Mouse (Mus musculus) CH12.LX (cell line): ENCODE measurements around the gene Cdh4. TPM values are rescaled to one million over a fixed set of nuclear protein-coding genes. Genes with fewer than 3 reads are reported as not detected.

Source experiments
- DNase-seq: peaks from one replicate; pipeline ENCODE4 v3.0.0-alpha.2; 2013; ENCODE audit errors: extremely low read depth
- H3K27ac ChIP-seq: 2 replicates; pipeline ENCODE4 v1.5.1; 2012; ENCODE audit warnings: low read depth, mild to moderate bottlenecking, control low read depth, moderate library complexity; ENCODE audit not compliant: insufficient read depth
- H3K27me3 ChIP-seq: replicated peaks from 2 replicates; pipeline ENCODE3; 2012; ENCODE audit warnings: inconsistent platforms
- H3K36me3 ChIP-seq, 2 experiments: replicated peaks in 1 of 2; 2 replicates each; pipeline versions ENCODE3 to v1.6.1; 2012; ENCODE audit warnings: inconsistent platforms in 1 of 2, low read length in 1 of 2, mild to moderate bottlenecking in 1 of 2, mixed read lengths in 1 of 2, moderate library complexity in 1 of 2; ENCODE audit not compliant: control insufficient read depth in 1 of 2, insufficient read depth in 1 of 2
- H3K4me1 ChIP-seq, 2 experiments: 2 replicates each; pipeline ENCODE4 v1.6.1; 2012; ENCODE audit warnings: inconsistent platforms in 1 of 2, moderate library complexity in 1 of 2; ENCODE audit not compliant: insufficient read depth in 2 of 2, control insufficient read depth in 1 of 2
- H3K4me2 ChIP-seq: 2 replicates; pipeline ENCODE4 v1.6.1; 2012; ENCODE audit warnings: low read depth, mild to moderate bottlenecking, control low read depth; ENCODE audit not compliant: poor library complexity, insufficient read depth, severe bottlenecking
- H3K4me3 ChIP-seq, 3 experiments: fragments of 150-350 bp in 1 of 3; sonication (generic) in 1 of 3; replicated peaks in 1 of 3; 2 replicates each; pipeline versions ENCODE3 to v1.5.1; 2011 to 2012; ENCODE audit warnings: low read depth in 2 of 3, low read length in 2 of 3, mild to moderate bottlenecking in 2 of 3, moderate library complexity in 2 of 3, control low read depth in 1 of 3, improper control_type of control experiment in 1 of 3, inconsistent platforms in 1 of 3, mixed read lengths in 1 of 3; ENCODE audit not compliant: poor library complexity in 1 of 3
- H3K79me2 ChIP-seq: replicated peaks from 2 replicates; pipeline ENCODE4 v1.6.1; 2012; ENCODE audit warnings: mild to moderate bottlenecking, moderate library complexity; ENCODE audit not compliant: control insufficient read depth, poor library complexity, insufficient read depth, severe bottlenecking; ENCODE audit errors: extremely low read depth
- H3K9ac ChIP-seq: 2 replicates; pipeline ENCODE4 v1.6.1; 2012; ENCODE audit warnings: low read depth, mild to moderate bottlenecking, control low read depth, moderate library complexity; ENCODE audit not compliant: insufficient read depth
- H3K9me3 ChIP-seq: replicated peaks from 2 replicates; pipeline ENCODE3; 2012; ENCODE audit warnings: low read length, inconsistent platforms, mixed read lengths
- BHLHE40 ChIP-seq: IDR thresholded peaks from 2 replicates; pipeline ENCODE4 v1.6.1; 2011; ENCODE audit warnings: mild to moderate bottlenecking, low read depth, low read length, improper control_type of control experiment
- CHD1 ChIP-seq: IDR thresholded peaks from 2 replicates; pipeline ENCODE4 v1.6.1; 2012; ENCODE audit warnings: low read depth, low read length, improper control_type of control experiment, inconsistent platforms
- E2F4 ChIP-seq: IDR thresholded peaks from 2 replicates; pipeline ENCODE4 v1.6.1; 2011; ENCODE audit warnings: low read depth, low read length, improper control_type of control experiment; ENCODE audit not compliant: insufficient replicate concordance
- ELF1 ChIP-seq: IDR thresholded peaks from 2 replicates; pipeline ENCODE4 v1.6.1; 2014; ENCODE audit warnings: low read depth, mild to moderate bottlenecking, inconsistent platforms, low read length, improper control_type of control experiment
- HCFC1 ChIP-seq: IDR thresholded peaks from 2 replicates; pipeline ENCODE4 v1.6.1; 2012; ENCODE audit warnings: low read depth, mild to moderate bottlenecking, inconsistent platforms, low read length, improper control_type of control experiment
- JUN ChIP-seq: IDR thresholded peaks from 2 replicates; pipeline ENCODE4 v1.6.1; 2011; ENCODE audit warnings: low read depth, mild to moderate bottlenecking, low read length, improper control_type of control experiment, moderate library complexity; ENCODE audit not compliant: insufficient read depth
- KAT2A ChIP-seq: IDR thresholded peaks from 2 replicates; pipeline ENCODE4 v1.6.1; 2012; ENCODE audit warnings: low read length, improper control_type of control experiment, inconsistent platforms; ENCODE audit not compliant: insufficient replicate concordance
- MAZ ChIP-seq: IDR thresholded peaks from 2 replicates; pipeline ENCODE4 v1.6.1; 2012; ENCODE audit warnings: low read depth, mild to moderate bottlenecking, inconsistent platforms, low read length, improper control_type of control experiment, moderate library complexity
- MYC ChIP-seq: IDR thresholded peaks from 2 replicates; pipeline ENCODE4 v1.6.1; 2011; ENCODE audit warnings: low read depth, mild to moderate bottlenecking, improper control_type of control experiment, low read length
- NRF1 ChIP-seq: IDR thresholded peaks from 2 replicates; pipeline ENCODE4 v1.6.1; 2014; ENCODE audit warnings: low read depth, mild to moderate bottlenecking, inconsistent platforms, low read length, improper control_type of control experiment, moderate library complexity
- PAX5 ChIP-seq: IDR thresholded peaks from 2 replicates; pipeline ENCODE4 v1.6.1; 2012; ENCODE audit warnings: low read length, inconsistent platforms, mixed read lengths
- RAD21 ChIP-seq: IDR thresholded peaks from 2 replicates; pipeline ENCODE4 v1.6.1; 2011; ENCODE audit warnings: low read depth, mild to moderate bottlenecking, low read length, improper control_type of control experiment, moderate library complexity
- RCOR1 ChIP-seq: conservative IDR thresholded peaks from 2 replicates; pipeline ENCODE4 v1.6.1; 2012; ENCODE audit warnings: low read depth, mild to moderate bottlenecking, inconsistent platforms, low read length, improper control_type of control experiment
- TBP ChIP-seq: conservative IDR thresholded peaks from 2 replicates; pipeline ENCODE4 v1.6.1; 2011; ENCODE audit warnings: low read depth, low read length, improper control_type of control experiment
- TCF12 ChIP-seq: IDR thresholded peaks from 2 replicates; pipeline ENCODE4 v1.6.1; 2014; ENCODE audit warnings: low read depth, mild to moderate bottlenecking, inconsistent platforms, low read length, improper control_type of control experiment
- UBTF ChIP-seq: IDR thresholded peaks from 2 replicates; pipeline ENCODE4 v1.6.1; 2012; ENCODE audit warnings: low read depth, mild to moderate bottlenecking, inconsistent platforms, low read length, improper control_type of control experiment, moderate library complexity
- USF1 ChIP-seq: IDR thresholded peaks from 2 replicates; pipeline ENCODE4 v1.6.1; 2014; ENCODE audit warnings: low read depth, mild to moderate bottlenecking, inconsistent platforms, low read length, improper control_type of control experiment
- ZKSCAN1 ChIP-seq: IDR thresholded peaks from 2 replicates; pipeline ENCODE4 v1.6.1; 2012; ENCODE audit warnings: low read depth, inconsistent platforms, low read length, improper control_type of control experiment, borderline replicate concordance
- ZMIZ1 ChIP-seq: IDR thresholded peaks from 2 replicates; pipeline ENCODE4 v1.6.1; 2012; ENCODE audit warnings: low read depth, mild to moderate bottlenecking, inconsistent platforms, low read length, improper control_type of control experiment
- ZNF384 ChIP-seq: IDR thresholded peaks from 2 replicates; pipeline ENCODE4 v1.6.1; 2012; ENCODE audit warnings: low read depth, low read length, improper control_type of control experiment, inconsistent platforms
- dilution Hi-C: fragments of 300-500 bp; cut with MboI; formaldehyde crosslinking; loops from 2 replicates; pipeline ENCODE4 v1.14.3; 2020; ENCODE audit warnings: low sequenced_read_pairs; ENCODE audit not compliant: extremely low pct_unique_long_range_greater_than_20kb, extremely low pct_ligation_motif_present
- in situ Hi-C: fragments of 300-500 bp; cut with MboI; formaldehyde crosslinking; loops from 3 replicates; pipeline ENCODE4 v1.14.3; 2019; ENCODE audit warnings: low sequenced_read_pairs, low pct_ligation_motif_present, low pct_unique_long_range_greater_than_20kb, mixed read lengths
- polyA plus RNA-seq: library from polyadenylated mRNA; unstranded; fragments of >175 nt; gene quantifications from 2 replicates; pipeline ENCODE4 v1.2.1, GENCODE M21; 2012; ENCODE audit warnings: low read depth; ENCODE audit not compliant: insufficient read length
- total RNA-seq, 2 experiments: library from RNA; depleted of rRNA; stranded (reverse); fragments of 300-350 nt in 1 of 2; fragments of >200 nt in 1 of 2; gene quantifications; 2 replicates each; pipeline ENCODE4 v1.2.3; 2012 to 2014

Cdh4 gene
- total and polyA plus RNA-seq, 3 experiments: not detected

DNA sequence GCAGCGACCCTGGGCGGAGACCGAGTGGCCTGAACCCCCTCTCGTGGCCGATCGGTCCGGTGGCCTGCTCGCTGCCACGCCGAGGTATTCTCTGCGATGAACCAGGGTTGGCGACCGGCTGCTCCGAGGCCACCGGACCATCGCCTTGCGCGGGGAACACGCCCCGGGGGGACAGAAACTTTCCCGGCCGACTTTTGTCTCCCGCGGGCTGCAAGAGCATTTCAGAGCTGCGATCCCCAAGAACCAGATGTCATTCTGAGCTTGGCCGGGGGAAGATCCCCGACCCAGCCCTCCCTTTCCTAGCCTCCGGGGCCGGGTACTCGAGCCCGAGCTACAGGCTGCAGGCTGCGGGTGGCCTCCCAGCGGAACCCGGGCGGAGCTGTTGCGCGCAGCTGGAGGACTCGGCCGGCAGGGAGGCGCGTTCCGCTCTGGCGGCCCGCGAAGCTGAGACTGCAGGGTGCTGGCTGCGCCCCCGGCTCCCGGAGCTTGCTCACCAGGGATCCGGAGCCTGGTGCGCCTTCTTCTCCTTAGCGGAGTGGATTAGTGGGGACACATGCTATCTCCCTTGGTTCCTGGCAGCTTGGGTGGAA, 1.1 kb downstream of the Cdh4 start:
- H3K9ac ChIP-seq: no peak overlapping the region
- no peaks in the 10 kb centered on the region for H3K27me3 ChIP-seq
- H3K4me1 ChIP-seq: no peaks in the 10 kb centered on the region
- no peak for DNase-seq
- H3K36me3 ChIP-seq: no peaks in the 10 kb centered on the region
- in situ Hi-C loops (no loop called here), dilution Hi-C loops (no loop called here)
- H3K9me3 ChIP-seq: peaks cover 88% of the 10 kb centered on the region
- H3K4me2 ChIP-seq: no peak overlapping the region
- H3K27ac ChIP-seq: no peak overlapping the region
- no peak overlapping the region for H3K4me3 ChIP-seq
- no peaks in the 10 kb centered on the region for H3K79me2 ChIP-seq
- no peak for TF ChIP-seq RCOR1
- no peak for TF ChIP-seq ZMIZ1
- no peak for TF ChIP-seq BHLHE40
- no peak for TF ChIP-seq E2F4
- TF ChIP-seq USF1: no peak
- TF ChIP-seq MYC: no peak
- no peak for TF ChIP-seq CHD1
- TF ChIP-seq UBTF: no peak
- no peak for TF ChIP-seq TBP
- TF ChIP-seq KAT2A: no peak
- TF ChIP-seq PAX5: no peak
- no peak for TF ChIP-seq NRF1
- no peak for TF ChIP-seq HCFC1
- TF ChIP-seq ZKSCAN1: no peak
- no peak for TF ChIP-seq ELF1

DNA sequence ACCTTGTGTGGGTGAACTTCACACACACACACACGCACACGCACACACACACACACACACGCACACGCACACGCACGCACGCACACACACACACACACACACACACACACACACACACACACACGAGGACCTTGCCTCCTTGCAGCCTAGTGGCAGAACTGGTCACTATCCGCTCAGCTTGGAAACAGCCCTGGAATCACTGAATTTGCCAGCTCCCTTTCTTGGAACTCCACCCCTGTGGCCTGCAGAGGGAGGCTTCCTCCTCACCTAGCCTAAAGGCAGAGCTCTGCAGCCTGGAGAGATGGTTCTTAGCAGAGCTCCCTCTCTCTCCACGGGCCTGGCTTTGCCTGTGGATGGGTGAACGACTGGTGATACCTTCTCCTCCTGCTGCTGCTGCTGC, 1.7 kb downstream of the Cdh4 start:
- H3K4me2 ChIP-seq: no peak overlapping the region
- TF ChIP-seq TCF12 (no peak), ZMIZ1 (no peak), E2F4 (no peak), UBTF (no peak), ZNF384 (no peak), MAZ (no peak), TBP (no peak), PAX5 (no peak), JUN (no peak), NRF1 (no peak), RAD21 (no peak)
- TF ChIP-seq, all 38 proteins: peak for 0
- no peaks in the 10 kb centered on the region for H3K4me1 ChIP-seq
- no peaks in the 10 kb centered on the region for H3K79me2 ChIP-seq
- in situ Hi-C loops (no loop called here), dilution Hi-C loops (no loop called here)
- peaks cover 85% of the 10 kb centered on the region for H3K9me3 ChIP-seq
- H3K27ac ChIP-seq: no peak overlapping the region
- no peak overlapping the region for H3K9ac ChIP-seq
- no peak overlapping the region for H3K4me3 ChIP-seq
- no peaks in the 10 kb centered on the region for H3K27me3 ChIP-seq
- no peaks in the 10 kb centered on the region for H3K36me3 ChIP-seq
- DNase-seq: no peak
